Mouse (Mus musculus): ENCODE results near the gene Glmp. TPM values are rescaled to one million over a fixed set of nuclear protein-coding genes. Genes with fewer than 3 reads are reported as not detected.

The Glmp gene
- polyA plus RNA-seq, 1 experiment, result 74.5 TPM

- DNase-seq (ENCODE audit: low read depth), result peak; percentile 100
- TF ChIP-seq POLR2A (IDR thresholded peaks at IDR 0.05; ENCODE audit: borderline replicate concordance, extremely low read depth, insufficient read depth, insufficient read length, poor library complexity, severe bottlenecking) (peak; percentile 56; the same call in 1 of the 2 replicates), CTCF (IDR thresholded peaks at IDR 0.05; ENCODE audit: borderline replicate concordance, extremely low read depth, insufficient read depth, insufficient read length) (peak; percentile 36; the same call in 1 of the 2 replicates)
Observed at GRCm38 (mm10) chr3:88296561-88297318, 28.1 kb upstream of the Glmp start, which contains the start of the genes Tsacc and Cct3. Tsacc (minus strand) TSS chr3:88296999. Cct3 (plus strand) TSS chr3:88297116.

DNA sequence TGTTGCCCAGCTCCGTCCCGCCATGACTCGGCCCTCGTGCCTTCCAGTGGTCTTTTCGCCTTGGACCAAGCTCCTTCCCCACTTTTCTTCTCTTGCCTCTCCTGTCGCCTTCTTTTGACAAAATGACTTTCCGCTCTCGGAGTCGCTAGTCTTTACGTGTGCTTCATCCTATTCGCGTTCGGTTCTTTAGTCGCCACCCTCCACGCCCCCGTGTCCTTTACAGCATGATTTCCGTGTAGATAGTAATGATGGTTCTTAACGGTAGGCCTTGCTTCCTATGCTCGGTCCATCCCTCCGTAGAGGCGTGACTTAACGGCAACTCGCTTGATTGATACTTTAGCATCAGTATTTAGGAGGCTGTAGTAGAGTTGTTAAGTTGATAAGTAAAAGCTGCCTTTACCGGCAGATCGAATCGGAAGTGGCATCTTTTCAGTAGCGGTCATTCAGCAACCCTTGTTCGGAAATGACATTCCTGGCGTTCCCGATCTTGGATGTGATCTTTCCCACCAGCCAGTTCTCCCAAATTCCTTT is 27.4 kb upstream of the Glmp start:
- TF ChIP-seq CTCF (IDR thresholded peaks at IDR 0.05; ENCODE audit: borderline replicate concordance, extremely low read depth, insufficient read depth, insufficient read length), result no peak
- TF ChIP-seq POLR2A (IDR thresholded peaks at IDR 0.05; ENCODE audit: borderline replicate concordance, extremely low read depth, insufficient read depth, insufficient read length, poor library complexity, severe bottlenecking), result no peak
- no peak for DNase-seq (ENCODE audit: low read depth)

- TF ChIP-seq CTCF (IDR thresholded peaks at IDR 0.05; ENCODE audit: borderline replicate concordance, extremely low read depth, insufficient read depth, insufficient read length) (no peak), POLR2A (IDR thresholded peaks at IDR 0.05; ENCODE audit: borderline replicate concordance, extremely low read depth, insufficient read depth, insufficient read length, poor library complexity, severe bottlenecking) (no peak)
- DNase-seq (ENCODE audit: low read depth), result no peak
Observed at GRCm38 (mm10) chr3:88299172-88299571, 25.7 kb upstream of the Glmp start.

- TF ChIP-seq POLR2A (IDR thresholded peaks at IDR 0.05; ENCODE audit: borderline replicate concordance, extremely low read depth, insufficient read depth, insufficient read length, poor library complexity, severe bottlenecking) (no peak), CTCF (IDR thresholded peaks at IDR 0.05; ENCODE audit: borderline replicate concordance, extremely low read depth, insufficient read depth, insufficient read length) (no peak)
Observed at GRCm38 (mm10) chr3:88328956-88329355, 4.1 kb downstream of the Glmp start.

DNA sequence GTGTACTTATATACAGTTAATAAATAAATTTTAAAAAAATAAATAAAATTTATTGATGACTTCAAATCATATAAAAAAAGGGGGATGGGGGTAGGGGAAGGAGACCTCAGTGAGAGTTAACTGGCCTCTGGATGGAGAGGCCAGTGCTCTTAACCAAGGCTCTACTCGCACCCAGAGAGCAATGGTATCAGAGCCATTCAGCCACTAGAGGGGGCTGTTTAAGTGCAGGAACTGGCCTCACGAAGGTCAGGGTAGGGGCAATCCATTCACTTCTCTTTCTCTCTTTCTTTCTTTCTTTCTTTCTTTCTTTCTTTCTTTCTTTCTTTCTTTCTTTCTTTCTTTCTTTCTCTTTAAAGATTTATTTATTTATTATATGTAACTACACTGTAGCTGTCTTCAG is 6.5 kb downstream of the Glmp start:
- no peak for TF ChIP-seq POLR2A (IDR thresholded peaks at IDR 0.05; ENCODE audit: borderline replicate concordance, extremely low read depth, insufficient read depth, insufficient read length, poor library complexity, severe bottlenecking)
- TF ChIP-seq CTCF (IDR thresholded peaks at IDR 0.05; ENCODE audit: borderline replicate concordance, extremely low read depth, insufficient read depth, insufficient read length), result peak; percentile 56; the same call in 1 of the 2 replicates
- DNase-seq (ENCODE audit: low read depth), result peak; percentile 12

More at GRCm38 (mm10) chr3:88328956-88329355, 4.1 kb downstream of the Glmp start:
- no peak for DNase-seq (ENCODE audit: low read depth)

DNA sequence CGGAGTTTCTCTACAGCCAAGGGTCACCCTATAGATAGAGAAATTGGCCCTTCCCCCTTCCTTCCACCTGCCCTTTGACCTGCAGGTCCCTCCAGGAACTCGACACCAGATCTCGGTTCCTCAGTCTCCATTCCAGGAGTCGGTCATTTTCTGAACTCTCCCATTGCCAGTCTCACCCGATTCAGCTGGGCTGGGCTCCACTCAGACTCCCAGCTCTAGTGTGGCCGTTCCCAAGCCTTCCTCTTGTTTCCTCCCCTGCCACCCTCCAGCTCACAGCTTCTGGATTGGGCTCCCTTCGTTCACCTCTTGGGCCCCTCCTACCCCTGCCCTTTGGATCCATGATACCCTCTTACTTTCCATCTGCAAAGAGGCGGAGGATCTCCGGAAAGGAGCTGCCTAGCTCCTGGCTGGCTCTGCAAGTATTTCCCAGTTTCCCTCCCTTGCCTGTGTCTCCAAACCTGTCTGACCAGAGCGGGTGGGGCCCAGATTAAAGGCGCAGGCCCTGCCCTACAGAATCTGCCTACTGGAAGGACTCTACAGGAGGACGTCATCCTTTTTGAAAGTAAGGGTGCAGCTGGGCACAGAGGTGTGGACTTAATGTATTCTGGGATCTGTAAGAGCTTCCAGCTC is 9.3 kb downstream of the Glmp start:
- TF ChIP-seq CTCF (IDR thresholded peaks at IDR 0.05; ENCODE audit: borderline replicate concordance, extremely low read depth, insufficient read depth, insufficient read length) (no peak), POLR2A (IDR thresholded peaks at IDR 0.05; ENCODE audit: borderline replicate concordance, extremely low read depth, insufficient read depth, insufficient read length, poor library complexity, severe bottlenecking) (no peak)
- no peak for DNase-seq (ENCODE audit: low read depth)

DNA sequence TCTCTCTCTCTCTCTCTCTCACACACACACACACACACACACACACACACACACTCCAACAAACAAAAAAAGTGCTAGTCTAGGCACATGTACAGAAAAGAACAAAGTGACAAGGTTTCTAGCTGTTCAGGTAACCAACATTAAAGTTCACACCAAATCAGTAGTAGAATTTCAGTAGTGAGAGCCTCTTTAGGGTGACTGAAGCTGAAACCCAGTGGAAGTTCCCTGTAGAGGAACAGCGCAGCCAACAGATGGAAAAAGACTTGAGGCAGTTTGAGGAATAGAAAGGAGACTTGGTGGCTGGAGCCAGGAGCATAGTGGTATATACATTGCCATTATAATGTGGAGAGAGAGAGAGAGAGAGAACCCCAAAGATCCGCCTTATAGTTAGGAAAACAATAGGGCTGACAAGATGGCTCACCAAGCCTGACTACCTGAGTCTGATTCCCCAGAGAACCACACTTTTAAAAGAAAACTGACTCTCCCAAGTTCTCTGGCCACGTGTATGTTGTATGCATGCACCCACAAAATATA is 10.1 kb downstream of the Glmp start:
- no peak for DNase-seq (ENCODE audit: low read depth)
- no peak for TF ChIP-seq CTCF (IDR thresholded peaks at IDR 0.05; ENCODE audit: borderline replicate concordance, extremely low read depth, insufficient read depth, insufficient read length)
- TF ChIP-seq POLR2A (IDR thresholded peaks at IDR 0.05; ENCODE audit: borderline replicate concordance, extremely low read depth, insufficient read depth, insufficient read length, poor library complexity, severe bottlenecking), result no peak

- no peak for DNase-seq (ENCODE audit: low read depth)
- no peak for TF ChIP-seq CTCF (IDR thresholded peaks at IDR 0.05; ENCODE audit: borderline replicate concordance, extremely low read depth, insufficient read depth, insufficient read length)
- TF ChIP-seq POLR2A (IDR thresholded peaks at IDR 0.05; ENCODE audit: borderline replicate concordance, extremely low read depth, insufficient read depth, insufficient read length, poor library complexity, severe bottlenecking), result no peak
Observed at GRCm38 (mm10) chr3:88335436-88336053, 10.7 kb downstream of the Glmp start.

DNA sequence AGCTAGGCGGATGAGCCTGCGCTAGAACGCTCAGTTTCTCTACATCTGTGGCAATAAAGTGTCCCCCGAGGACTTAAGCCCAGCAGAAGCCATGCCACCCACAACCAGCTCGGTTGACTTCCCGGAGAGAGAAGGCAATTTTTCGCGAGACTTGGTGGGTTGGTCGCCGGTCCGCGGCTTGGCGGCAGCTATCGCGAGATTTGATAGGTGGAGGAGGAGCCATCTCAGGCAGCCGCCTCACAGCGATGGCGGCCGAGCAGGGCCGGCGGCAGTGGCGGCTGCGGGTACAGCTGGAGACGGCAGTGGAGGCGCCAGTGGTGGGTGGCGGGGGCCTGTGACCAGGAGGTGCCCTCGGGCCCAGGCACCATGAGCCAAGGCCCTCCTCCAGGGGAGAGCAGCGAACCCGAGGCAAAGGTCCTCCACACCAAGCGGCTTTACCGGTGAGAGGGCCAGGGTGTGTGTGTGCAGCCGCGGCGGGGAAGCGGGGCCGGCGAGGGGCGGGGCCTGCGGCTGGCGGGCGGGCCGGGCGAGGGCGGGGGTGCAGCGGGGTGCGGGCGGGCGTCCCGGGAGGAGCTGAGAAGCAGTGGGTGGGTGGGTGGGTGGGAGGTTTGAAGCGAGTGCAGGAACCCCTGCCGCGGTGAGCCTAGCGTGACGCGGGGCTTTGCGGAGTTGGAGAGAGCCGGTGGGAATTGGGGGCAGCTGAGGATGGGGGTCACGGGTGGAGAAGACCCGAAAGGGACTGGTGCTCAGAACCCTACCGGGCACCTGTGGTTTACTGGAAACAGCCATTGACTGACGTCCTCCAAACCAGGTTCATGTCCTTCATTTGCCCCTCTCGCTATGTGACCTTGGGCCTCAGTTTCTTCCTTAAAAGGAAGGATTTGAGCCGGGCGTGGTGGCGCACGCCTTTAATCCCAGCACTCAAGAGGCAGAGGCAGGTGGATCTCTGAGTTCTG is 11.5 kb downstream of the Glmp start, which contains the start of the genes Tmem79 and Smg5:
Tmem79 (minus strand) TSS at position 91 of the 956 bp plus-strand sequence.
Smg5 (plus strand) TSS at position 203 of the 956 bp plus-strand sequence.
- TF ChIP-seq CTCF (IDR thresholded peaks at IDR 0.05; ENCODE audit: borderline replicate concordance, extremely low read depth, insufficient read depth, insufficient read length), result no peak
- peak; percentile 97 for TF ChIP-seq POLR2A (IDR thresholded peaks at IDR 0.05; ENCODE audit: borderline replicate concordance, extremely low read depth, insufficient read depth, insufficient read length, poor library complexity, severe bottlenecking)

More for the DNA sequence above, 11.5 kb downstream of the Glmp start, which contains the start of the genes Tmem79 and Smg5:
- peak; percentile 98 for DNase-seq (ENCODE audit: low read depth)
